Mouse (Mus musculus): Measurements from ENCODE around the gene Tnk1. TPM values are rescaled to one million over a fixed set of nuclear protein-coding genes. Genes with fewer than 3 reads are reported as not detected.
"Not testable (repeated sequence)": the region's sequence is repeated elsewhere in the genome, so short reads cannot be mapped to it uniquely, and the experiment has no call there.

Gene Tnk1
- polyA plus RNA-seq, 1 experiment from 2014 or later, result 7.6 TPM

DNA sequence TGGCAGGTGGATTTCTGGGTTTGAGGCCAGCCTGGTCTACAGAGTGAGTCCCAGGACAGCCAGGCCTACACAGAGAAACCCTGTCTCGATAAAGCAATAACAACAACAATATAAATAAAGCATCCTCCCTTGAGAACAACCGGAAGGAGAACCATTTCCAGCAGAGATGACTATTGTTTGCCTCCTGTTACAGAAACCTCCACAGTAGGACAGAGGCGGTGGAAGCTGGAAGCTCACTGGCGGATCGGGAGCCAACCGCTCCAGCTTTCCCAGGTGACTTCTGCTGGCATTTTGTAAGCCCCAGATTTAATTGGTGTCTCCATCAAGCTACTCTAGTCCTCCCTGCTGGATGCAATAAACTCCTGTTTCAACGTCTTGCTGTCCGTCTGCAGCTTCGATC is 7.0 kb upstream of the Tnk1 start:
- ATAC-seq (no peak), DNase-seq (ENCODE audit: low spot score) (no peak)
- no peak for TF ChIP-seq EP300 (IDR thresholded peaks at IDR 0.05)
- no peak for TF ChIP-seq CTCF (IDR thresholded peaks at IDR 0.05)
- Histone ChIP-seq H3K4me2 (replicated peaks; ENCODE audit: low read depth, low read length) (no peak overlapping the region), H3K27me3 (replicated peaks; ENCODE audit: insufficient read depth, low read length) (no peaks in the 10 kb centered on the region), H3K4me1 (ENCODE audit: insufficient read depth, low read depth, low read length) (no peaks in the 10 kb centered on the region), H3K36me3 (ENCODE audit: insufficient read depth, low read length) (no peaks in the 10 kb centered on the region), H3K4me3 (ENCODE audit: low read depth, low read length) (no peak overlapping the region), H3K9me3 (ENCODE audit: low read length) (no peaks in the 10 kb centered on the region), H3K27ac (ENCODE audit: low read length) (no peak overlapping the region), H3K9ac (replicated peaks; ENCODE audit: low read depth) (no peak overlapping the region)
- WGBS, result 74% methylated on average over 9 of the region's 9 CpGs

DNA sequence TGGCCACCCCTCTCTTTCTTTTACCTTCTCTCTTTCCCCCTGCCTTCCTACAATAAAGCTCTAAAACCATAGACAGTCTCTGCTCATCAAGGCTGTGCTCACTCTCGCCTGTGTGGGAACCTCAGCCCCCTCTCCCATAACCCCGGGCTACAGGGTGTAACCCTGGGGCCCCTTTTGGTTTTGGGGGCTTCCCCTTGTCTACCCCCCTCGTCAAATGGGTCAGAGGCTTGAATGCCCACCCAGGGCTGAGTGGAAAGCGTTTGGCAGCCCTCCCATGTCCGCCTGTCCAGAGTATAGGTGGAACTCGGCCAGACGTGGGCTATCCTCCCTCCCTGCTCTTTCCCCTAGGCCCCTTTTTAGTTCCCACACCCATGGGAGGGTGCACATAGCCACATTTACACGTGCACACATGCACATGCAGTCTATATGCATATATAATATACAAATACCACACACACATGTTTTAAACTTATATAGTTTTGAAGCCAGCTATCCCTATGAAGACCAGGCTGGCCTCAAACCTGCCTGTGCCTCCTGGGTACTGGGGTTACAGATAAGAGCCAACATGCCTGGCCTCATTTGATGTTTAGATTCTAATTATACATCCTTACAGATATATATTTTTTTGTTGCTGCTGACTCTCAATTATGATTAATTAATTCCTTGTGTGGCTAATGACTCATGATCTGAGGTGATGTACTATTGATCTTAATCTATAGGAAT is 5.8 kb upstream of the Tnk1 start:
- ATAC-seq, result no peak
- Histone ChIP-seq H3K4me2 (replicated peaks; ENCODE audit: low read depth, low read length) (no peak overlapping the region), H3K36me3 (ENCODE audit: insufficient read depth, low read length) (no peaks in the 10 kb centered on the region), H3K27me3 (replicated peaks; ENCODE audit: insufficient read depth, low read length) (no peaks in the 10 kb centered on the region), H3K4me3 (ENCODE audit: low read depth, low read length) (no peak overlapping the region), H3K9ac (replicated peaks; ENCODE audit: low read depth) (no peak overlapping the region), H3K9me3 (ENCODE audit: low read length) (no peaks in the 10 kb centered on the region), H3K4me1 (ENCODE audit: insufficient read depth, low read depth, low read length) (no peaks in the 10 kb centered on the region), H3K27ac (ENCODE audit: low read length) (no peak overlapping the region)
- 32% methylated on average over 8 of the region's 8 CpGs for WGBS
- DNase-seq (ENCODE audit: low spot score), result no peak
- TF ChIP-seq EP300 (IDR thresholded peaks at IDR 0.05) (no peak), CTCF (IDR thresholded peaks at IDR 0.05) (no peak)

DNA sequence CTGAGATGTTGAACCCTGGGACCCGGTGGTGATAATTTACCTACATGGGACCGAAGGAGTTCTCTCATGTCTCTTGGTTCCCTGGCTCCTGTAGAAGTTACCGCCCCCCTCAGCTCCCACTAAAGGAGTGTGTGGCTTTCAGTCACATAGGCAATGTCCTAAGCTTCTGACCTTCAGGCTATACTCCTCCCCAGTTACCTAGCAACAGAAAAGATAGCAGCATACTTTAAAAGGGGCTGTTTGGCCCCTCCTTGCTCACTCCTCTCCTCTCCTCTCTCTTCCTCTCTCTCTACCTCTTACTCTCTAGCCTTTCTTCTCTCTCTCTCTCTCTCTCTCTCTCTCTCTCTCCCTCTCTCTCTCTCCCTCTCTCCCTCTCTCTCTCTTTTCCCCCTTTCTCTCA is 5.2 kb upstream of the Tnk1 start:
- not testable (repeated sequence) for H3K4me1 ChIP-seq (ENCODE audit: insufficient read depth, low read depth, low read length); H3K4me2 ChIP-seq (replicated peaks; ENCODE audit: low read depth, low read length); H3K9me3 ChIP-seq (ENCODE audit: low read length); H3K27ac ChIP-seq (ENCODE audit: low read length); H3K4me3 ChIP-seq (ENCODE audit: low read depth, low read length); H3K36me3 ChIP-seq (ENCODE audit: insufficient read depth, low read length); DNase-seq (ENCODE audit: low spot score); ATAC-seq; H3K9ac ChIP-seq (replicated peaks; ENCODE audit: low read depth); H3K27me3 ChIP-seq (replicated peaks; ENCODE audit: insufficient read depth, low read length)
- 59% methylated on average over 3 of the region's 3 CpGs for WGBS

DNA sequence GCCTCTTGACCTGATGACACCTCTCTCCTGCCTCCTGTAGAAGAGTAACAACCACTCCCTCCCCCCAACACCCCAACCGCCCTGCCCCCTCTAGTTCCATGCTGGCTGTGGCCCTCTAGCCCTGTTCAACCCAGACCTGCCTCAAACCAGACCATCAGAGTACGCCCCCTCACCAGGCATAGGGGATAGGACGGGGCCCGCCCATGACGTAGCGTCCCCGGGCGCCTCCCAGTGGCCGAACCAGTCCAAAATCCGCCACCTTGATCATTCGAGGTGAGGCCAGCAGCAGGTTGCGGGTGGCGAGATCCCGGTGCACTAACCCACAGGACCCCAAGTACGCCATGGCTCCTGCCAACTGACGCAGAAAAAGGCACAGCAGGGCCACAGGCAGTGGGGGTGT is 3.2 kb downstream of the Tnk1 start:
- Histone ChIP-seq H3K4me1 (ENCODE audit: insufficient read depth, low read depth, low read length) (0 out of 2 replicates have a peak, but pooled peaks cover 3% of the 10 kb centered on the region), H3K27me3 (replicated peaks; ENCODE audit: insufficient read depth, low read length) (no peaks in the 10 kb centered on the region), H3K4me2 (replicated peaks; ENCODE audit: low read depth, low read length) (no peak overlapping the region), H3K4me3 (ENCODE audit: low read depth, low read length) (no peak overlapping the region), H3K9me3 (ENCODE audit: low read length) (no peaks in the 10 kb centered on the region), H3K36me3 (ENCODE audit: insufficient read depth, low read length) (peaks cover 14% of the 10 kb centered on the region), H3K9ac (replicated peaks; ENCODE audit: low read depth) (no peak overlapping the region), H3K27ac (ENCODE audit: low read length) (no peak overlapping the region)
- no peak for TF ChIP-seq EP300 (IDR thresholded peaks at IDR 0.05)
- TF ChIP-seq CTCF (IDR thresholded peaks at IDR 0.05), result peak; percentile 66
- WGBS, result 37% methylated on average over 16 of the region's 16 CpGs
- ATAC-seq (peak; percentile 28), DNase-seq (ENCODE audit: low spot score) (no peak)

DNA sequence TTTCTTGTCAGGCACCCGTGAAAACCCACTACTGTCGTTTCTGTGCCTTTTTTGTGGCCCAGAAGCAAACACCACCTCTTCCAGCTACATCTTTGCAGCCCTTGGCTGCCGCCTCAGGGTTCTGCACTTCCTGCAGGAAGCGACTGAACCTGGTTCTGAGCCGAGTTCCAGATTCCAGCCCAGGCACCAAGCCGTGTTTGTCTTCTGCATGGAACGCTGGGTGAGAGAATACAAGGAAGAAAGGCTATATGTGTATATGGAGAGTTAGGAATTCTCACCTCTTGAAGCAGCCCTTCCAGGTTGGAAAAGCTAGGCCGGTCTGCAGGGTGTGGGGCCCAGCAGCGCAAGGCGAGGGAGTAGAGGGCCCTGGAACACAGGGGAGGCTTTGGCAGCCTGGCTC is 3.9 kb downstream of the Tnk1 start:
- ATAC-seq (no peak), DNase-seq (ENCODE audit: low spot score) (no peak)
- no peaks in the 10 kb centered on the region for H3K27me3 ChIP-seq (replicated peaks; ENCODE audit: insufficient read depth, low read length)
- H3K9me3 ChIP-seq (ENCODE audit: low read length), result no peaks in the 10 kb centered on the region
- peaks cover 16% of the 10 kb centered on the region for H3K36me3 ChIP-seq (ENCODE audit: insufficient read depth, low read length)
- no peak overlapping the region for H3K4me3 ChIP-seq (ENCODE audit: low read depth, low read length)
- 71% methylated on average over 10 of the region's 10 CpGs for WGBS
- H3K4me1 ChIP-seq (ENCODE audit: insufficient read depth, low read depth, low read length), result 0 out of 2 replicates have a peak, but pooled peaks cover 3% of the 10 kb centered on the region
- TF ChIP-seq EP300 (IDR thresholded peaks at IDR 0.05), result no peak
- TF ChIP-seq CTCF (IDR thresholded peaks at IDR 0.05), result no peak
- no peak overlapping the region for H3K27ac ChIP-seq (ENCODE audit: low read length)
- no peak overlapping the region for H3K9ac ChIP-seq (replicated peaks; ENCODE audit: low read depth)
- H3K4me2 ChIP-seq (replicated peaks; ENCODE audit: low read depth, low read length), result no peak overlapping the region

DNA sequence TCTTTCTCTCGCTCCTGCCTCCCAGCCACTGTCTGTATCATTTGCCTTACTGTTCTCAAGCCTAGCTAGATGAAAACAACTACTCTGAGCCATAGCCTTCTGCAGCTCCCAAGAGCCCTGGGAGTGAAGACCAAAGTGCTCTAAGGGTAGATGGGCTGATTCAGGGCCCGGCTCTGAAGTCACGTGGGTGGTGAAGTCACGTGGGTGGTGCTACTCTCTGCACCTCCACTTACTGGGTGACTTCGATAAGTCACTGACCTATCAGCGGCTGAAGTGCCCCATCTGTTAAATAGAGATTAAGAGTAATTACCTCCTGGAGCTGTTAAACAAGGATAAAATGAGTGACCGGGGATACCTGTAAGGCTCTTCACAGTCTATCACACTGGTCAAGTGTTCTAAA is 4.5 kb downstream of the Tnk1 start:
- Histone ChIP-seq H3K27ac (ENCODE audit: low read length) (no peak overlapping the region), H3K9me3 (ENCODE audit: low read length) (no peaks in the 10 kb centered on the region), H3K4me1 (ENCODE audit: insufficient read depth, low read depth, low read length) (0 out of 2 replicates have a peak, but pooled peaks cover 3% of the 10 kb centered on the region), H3K9ac (replicated peaks; ENCODE audit: low read depth) (no peak overlapping the region), H3K27me3 (replicated peaks; ENCODE audit: insufficient read depth, low read length) (no peaks in the 10 kb centered on the region), H3K4me2 (replicated peaks; ENCODE audit: low read depth, low read length) (no peak overlapping the region), H3K4me3 (ENCODE audit: low read depth, low read length) (no peak overlapping the region), H3K36me3 (ENCODE audit: insufficient read depth, low read length) (peaks cover 16% of the 10 kb centered on the region)
- no peak for DNase-seq (ENCODE audit: low spot score)
- peak; percentile 29 for ATAC-seq
- no peak for TF ChIP-seq CTCF (IDR thresholded peaks at IDR 0.05)
- TF ChIP-seq EP300 (IDR thresholded peaks at IDR 0.05), result no peak
- 48% methylated on average over 7 of the region's 7 CpGs for WGBS

Data from lung, postnatal 0 days (tissue).